Mouse (Mus musculus): Measurements from ENCODE around the gene 1700066M21Rik. TPM values are rescaled to one million over a fixed set of nuclear protein-coding genes. Genes with fewer than 3 reads are reported as not detected.

1700066M21Rik gene
- polyA plus RNA-seq (2017; shearing (Covaris generic)): 2.8 TPM

GRCm38 (mm10) chr1:57377376-57378341 lies at the start of gene 1700066M21Rik:
Gene 1700066M21Rik, plus strand, starts transcription at chr1:57377620.

GRCm38 (mm10) chr1:57406187-57407151 lies 29.0 kb downstream of the 1700066M21Rik start, which contains the start of the genes Maip1 and Tyw5:
Gene Maip1, plus strand, starts transcription at chr1:57406328.
Gene Tyw5, minus strand, starts transcription at chr1:57407101.

Other genes with a start within 250 kb of the 1700066M21Rik start
- 10.2 TPM for gene Maip1, start 28.7 kb downstream of the 1700066M21Rik start, polyA plus RNA-seq (2017; shearing (Covaris generic))
- gene Tyw5, start 29.5 kb downstream of the 1700066M21Rik start, polyA plus RNA-seq (2017; shearing (Covaris generic)): 33.8 TPM

All from inflammation-experienced regulatory T-cells, adult 16 weeks (primary cell).